In the genomic region with DNA sequence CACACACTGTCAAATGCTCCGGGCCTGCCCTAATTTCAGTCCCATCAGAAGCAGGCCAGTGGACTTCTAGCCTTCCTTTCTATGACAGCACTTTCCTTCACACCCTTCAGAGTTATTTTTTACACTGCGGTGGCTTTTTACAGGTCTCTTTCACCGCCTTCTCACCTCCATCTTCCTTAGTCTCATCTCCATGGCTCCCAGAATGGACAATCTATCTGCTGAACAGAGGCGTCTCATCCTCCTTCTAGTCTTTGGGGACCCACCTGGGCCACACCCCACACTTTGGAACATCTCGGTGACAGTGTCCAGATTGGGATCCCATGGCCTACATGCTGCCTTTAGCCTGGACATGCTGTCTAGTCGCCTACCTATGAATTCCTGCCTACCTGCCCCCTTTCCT, we compare ENCODE assay signal across 8 mouse cellular contexts. TPM values are rescaled to one million over a fixed set of nuclear protein-coding genes. Genes with fewer than 3 reads are reported as not detected.
DNase-seq lines count a peak whose midpoint lies in the region; ATAC-seq and TF ChIP-seq lines count a peak whose summit lies in the region.

No protein-coding gene starts in this region.

- 61% methylated on average over 6 of the region's 6 CpGs for WGBS in embryonic facial prominence, embryonic 14.5 days
- 66% methylated on average over 6 of the region's 6 CpGs for WGBS in intestine, embryonic 14.5 days

- H3K4me2 ChIP-seq in embryonic facial prominence, embryonic 14.5 days (ENCODE audit: low read depth, low read length) = peak overlapping the region; percentile 57
- H3K4me2 ChIP-seq in intestine, embryonic 14.5 days (ENCODE audit: low read length) = peak overlapping the region; percentile 53

- H3K27me3 ChIP-seq in embryonic facial prominence, embryonic 14.5 days (replicated peaks; ENCODE audit: control insufficient read depth, insufficient read depth, low read length) = 0 out of 2 replicates have a peak, but pooled peaks cover 4% of the 10 kb centered on the region
- no peaks in the 10 kb centered on the region for H3K27me3 ChIP-seq in intestine, embryonic 14.5 days (replicated peaks; ENCODE audit: control insufficient read depth, insufficient read depth, low read length)

- peak overlapping the region; percentile 59 for H3K9ac ChIP-seq in embryonic facial prominence, embryonic 14.5 days (ENCODE audit: low read depth, low read length)
- no peak overlapping the region for H3K9ac ChIP-seq in intestine, embryonic 14.5 days (ENCODE audit: low read length)

- peaks cover 9% of the 10 kb centered on the region; the same call in 1 of the 2 replicates for H3K4me1 ChIP-seq in embryonic facial prominence, embryonic 14.5 days (ENCODE audit: control insufficient read depth, insufficient read depth, low read length)
- H3K4me1 ChIP-seq in intestine, embryonic 14.5 days (replicated peaks; ENCODE audit: control insufficient read depth, insufficient read depth, low read length) = peaks cover 18% of the 10 kb centered on the region

- TF ChIP-seq CTCF in layer of hippocampus, adult 2 months (conservative IDR thresholded peaks at IDR 0.05) = no peak

- H3K36me3 ChIP-seq in embryonic facial prominence, embryonic 14.5 days (ENCODE audit: control insufficient read depth, insufficient read depth, low read length) = no peaks in the 10 kb centered on the region
- H3K36me3 ChIP-seq in intestine, embryonic 14.5 days (ENCODE audit: control insufficient read depth, insufficient read depth, low read length) = no peaks in the 10 kb centered on the region

- no peak for DNase-seq in layer of hippocampus, adult 2 months (ENCODE audit: low spot score in 2 of 2)
- DNase-seq in layer of hippocampus, adult 9-11 months = no peak
- DNase-seq in embryonic facial prominence, embryonic 14.5 days (ENCODE audit: low spot score) = no peak
- no peak for DNase-seq in intestine, embryonic 14.5 days (ENCODE audit: low spot score)
- DNase-seq in naive thymus-derived CD4-positive, alpha-beta T cell, adult 2 months (ENCODE audit: low read depth) = peak; percentile 42
- no peak for DNase-seq in layer of hippocampus, postnatal 25 days (ENCODE audit: extremely low spot score in 1 of 2, low spot score in 1 of 2)
- DNase-seq in spleen, adult 12 weeks (ENCODE audit: low spot score) = no peak
- DNase-seq in adrenal gland, adult 2 months = no peak

- ATAC-seq in embryonic facial prominence, embryonic 14.5 days (ENCODE audit: low read depth) = no peak
- ATAC-seq in intestine, embryonic 14.5 days (replicated peaks; ENCODE audit: low FRiP score, low TSS enrichment, low read depth) = no peak

- peak overlapping the region; percentile 80 for H3K27ac ChIP-seq in layer of hippocampus, adult 2 months
- H3K27ac ChIP-seq in embryonic facial prominence, embryonic 14.5 days (replicated peaks; ENCODE audit: low read depth, low read length) = no peak overlapping the region
- H3K27ac ChIP-seq in intestine, embryonic 14.5 days (ENCODE audit: low read depth) = no peak overlapping the region

- H3K9me3 ChIP-seq in embryonic facial prominence, embryonic 14.5 days (ENCODE audit: control insufficient read depth, low read length) = no peaks in the 10 kb centered on the region
- H3K9me3 ChIP-seq in intestine, embryonic 14.5 days (ENCODE audit: control insufficient read depth, low read length) = no peaks in the 10 kb centered on the region

- peak overlapping the region; percentile 38 for H3K4me3 ChIP-seq in layer of hippocampus, adult 2 months
- H3K4me3 ChIP-seq in embryonic facial prominence, embryonic 14.5 days (ENCODE audit: low read depth, low read length) = peak overlapping the region; percentile 31
- H3K4me3 ChIP-seq in intestine, embryonic 14.5 days (ENCODE audit: low read depth, low read length) = peak overlapping the region; percentile 20; the same call in 1 of the 2 replicates

RNA-seq across cellular contexts. Expression of a gene that starts 0.6 kb away (rescaled TPM):
- 1 to 10 TPM; 3.5 to 3.8 TPM for total RNA-seq in layer of hippocampus, adult 2 months (2021)
- 3.9 and 5.7 TPM in 2 replicates for polyA plus RNA-seq in embryonic facial prominence, embryonic 14.5 days (2014; fragmentation: Nextera tagmentation; extraction: Ambion mirVana)
- 1.7 and 2.4 TPM in 2 replicates for polyA plus RNA-seq in intestine, embryonic 14.5 days (2014; fragmentation: Nextera tagmentation; extraction: Ambion mirVana)
- 1 to 10 TPM; 1.7 to 3.3 TPM for total RNA-seq in layer of hippocampus, postnatal 25 days (2021)
- total RNA-seq in adrenal gland, adult 2 months (2021) = 1 to 10 TPM; 3.3 to 3.7 TPM
- polyA plus RNA-seq in adrenal gland, adult 2 months (2012; rRNA removed) = 2.0 and 2.4 TPM in 2 replicates

RNA-seq across cellular contexts. Expression of a gene that starts 47.1 kb away (rescaled TPM):
- 1 to 10 TPM; 1.1 to 1.2 TPM for total RNA-seq in layer of hippocampus, adult 2 months (2021)
- 10.8 and 12.2 TPM in 2 replicates for polyA plus RNA-seq in embryonic facial prominence, embryonic 14.5 days (2014; fragmentation: Nextera tagmentation; extraction: Ambion mirVana)
- 7.8 and 8.3 TPM in 2 replicates for polyA plus RNA-seq in intestine, embryonic 14.5 days (2014; fragmentation: Nextera tagmentation; extraction: Ambion mirVana)
- 1 to 10 TPM in 1 of 2 experiments, under 1 TPM in 1; 0.76 to 1.7 TPM for total RNA-seq in layer of hippocampus, postnatal 25 days (2021)
- 1 to 10 TPM; 1.2 to 1.7 TPM for total RNA-seq in adrenal gland, adult 2 months (2021)
- 1.1 and 1.5 TPM in 2 replicates for polyA plus RNA-seq in adrenal gland, adult 2 months (2012; rRNA removed)
